Mouse (Mus musculus) right cerebral cortex, adult 2 months (tissue): ENCODE measurements at regions not wholly inside any gene's neighbourhood (a gene's known extent, or its start where the extent isn't known, plus 50 kb on each side); places are given as distances from the start of the nearest gene placed in this dataset.

ENCODE experiments used
- DNase-seq, 2 experiments: peaks; one replicate each; pipeline ENCODE4 v3.0.0; 2021 to 2022; ENCODE audit warnings: low spot score in 2 of 2

- no peak for DNase-seq
Measured at GRCm38 (mm10) chr13:39351606-39352005, 390.9 kb upstream of the Slc35b3 start.

GRCm38 (mm10) chr13:39350668-39351067 lies 390.0 kb upstream of the Slc35b3 start:
- peak; percentile 21 to 30 for DNase-seq

GRCm38 (mm10) chr13:39347761-39348160 lies 387.1 kb upstream of the Slc35b3 start:
- DNase-seq: peak in 1 of 2 experiments; percentile 6

GRCm38 (mm10) chr13:39334874-39335273 lies 374.2 kb upstream of the Slc35b3 start:
- DNase-seq: peak in 1 of 2 experiments; percentile 5

GRCm38 (mm10) chr13:39329794-39330193 lies 369.1 kb upstream of the Slc35b3 start:
- no peak for DNase-seq

- DNase-seq: peak in 1 of 2 experiments; percentile 5
Measured at GRCm38 (mm10) chr13:39326176-39326575, 365.5 kb upstream of the Slc35b3 start.

GRCm38 (mm10) chr13:39321111-39321510 lies 360.4 kb upstream of the Slc35b3 start:
- DNase-seq: no peak

- no peak for DNase-seq
Measured at GRCm38 (mm10) chr13:39309758-39310157, 349.1 kb upstream of the Slc35b3 start.

GRCm38 (mm10) chr13:39307845-39308244 lies 347.2 kb upstream of the Slc35b3 start:
- no peak for DNase-seq

GRCm38 (mm10) chr13:39306851-39307250 lies 346.2 kb upstream of the Slc35b3 start:
- no peak for DNase-seq

GRCm38 (mm10) chr13:39297129-39297528 lies 336.5 kb upstream of the Slc35b3 start:
- no peak for DNase-seq

GRCm38 (mm10) chr13:39290216-39290960 lies 329.7 kb upstream of the Slc35b3 start:
- peak; percentile 3 to 11 for DNase-seq

GRCm38 (mm10) chr13:39282272-39282671 lies 321.6 kb upstream of the Slc35b3 start:
- no peak for DNase-seq

GRCm38 (mm10) chr13:39278101-39278500 lies 317.4 kb upstream of the Slc35b3 start:
- DNase-seq: no peak

- DNase-seq: no peak
Measured at GRCm38 (mm10) chr13:39266024-39266423, 305.3 kb upstream of the Slc35b3 start.

GRCm38 (mm10) chr13:39256708-39257107 lies 296.0 kb upstream of the Slc35b3 start:
- no peak for DNase-seq

GRCm38 (mm10) chr13:39255338-39255737 lies 294.7 kb upstream of the Slc35b3 start:
- no peak for DNase-seq

GRCm38 (mm10) chr13:39252591-39252990 lies 291.9 kb upstream of the Slc35b3 start:
- DNase-seq: peak in 1 of 2 experiments; percentile 3

GRCm38 (mm10) chr13:39250096-39250495 lies 289.4 kb upstream of the Slc35b3 start:
- DNase-seq: no peak

- DNase-seq: peak; percentile 3 to 7
Measured at GRCm38 (mm10) chr13:39226829-39227228, 266.2 kb upstream of the Slc35b3 start.

GRCm38 (mm10) chr13:39225651-39226050 lies 265.0 kb upstream of the Slc35b3 start:
- DNase-seq: no peak

GRCm38 (mm10) chr13:39211076-39211475 lies 250.4 kb upstream of the Slc35b3 start:
- no peak for DNase-seq

- DNase-seq: peak; percentile 21 to 41
Measured at GRCm38 (mm10) chr13:39183715-39184179, 223.1 kb upstream of the Slc35b3 start.

GRCm38 (mm10) chr13:39161980-39162379 lies 201.3 kb upstream of the Slc35b3 start:
- DNase-seq: no peak
